Mouse (Mus musculus): ENCODE measurements around the gene Syt16. TPM values are rescaled to one million over a fixed set of nuclear protein-coding genes. Genes with fewer than 3 reads are reported as not detected.

Syt16 gene
- total RNA-seq, 1 experiment, result 0.22 TPM

DNA sequence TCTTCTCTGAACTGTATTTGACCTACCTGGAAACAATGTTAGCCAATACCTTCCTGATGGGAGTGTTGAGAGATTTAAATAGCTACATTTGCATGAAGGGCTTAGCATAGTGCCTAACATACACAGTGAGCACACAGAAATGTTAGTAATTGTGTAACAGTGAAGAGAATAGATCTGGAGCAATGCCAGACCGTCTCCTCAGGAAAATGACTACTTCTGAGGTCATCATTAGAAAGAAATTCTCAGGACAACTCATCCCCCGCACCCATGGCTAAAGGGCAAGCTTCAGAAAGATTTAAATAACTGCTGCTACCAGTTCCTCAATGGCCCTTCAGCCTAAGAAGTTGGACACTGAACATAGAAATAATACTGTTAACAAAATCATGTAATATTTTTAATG, 241.3 kb downstream of the Syt16 start:
- in situ Hi-C loops (cut with MboI; ENCODE audit: low sequenced_read_pairs in 2 of 2, unreplicated experiment in 2 of 2), result no loop called here

DNA sequence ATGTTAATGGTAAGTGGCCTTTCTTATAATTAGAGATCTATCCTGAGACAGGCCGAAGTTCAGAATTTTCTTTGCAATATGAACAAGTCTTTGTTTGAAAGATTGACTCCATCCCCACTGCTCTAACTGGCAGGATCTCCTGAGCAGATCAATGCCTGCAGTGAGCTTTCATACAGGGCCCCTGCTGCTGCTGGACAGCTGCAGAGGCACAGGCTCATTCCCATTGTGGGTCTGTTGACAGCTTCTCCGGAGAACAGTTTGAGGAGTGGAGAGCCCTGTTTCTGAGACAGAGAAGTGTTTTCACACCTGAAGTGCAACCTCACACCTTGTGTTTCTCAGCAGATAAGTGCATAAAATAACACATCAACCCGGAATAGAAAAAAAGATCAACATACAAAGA, 267.4 kb downstream of the Syt16 start:
- Histone ChIP-seq H3K9me3 (ENCODE audit: control insufficient read depth, insufficient read depth, low read depth, low read length) (no peaks in the 10 kb centered on the region), H3K9ac (ENCODE audit: insufficient read depth, low read depth, low read length, poor library complexity, severe bottlenecking) (no peak overlapping the region), H3K4me1 (ENCODE audit: control insufficient read depth in 2 of 2, insufficient read depth in 2 of 2, low read length in 2 of 2, poor library complexity in 1 of 2) (no peaks in the 10 kb centered on the region), H3K4me3 (ENCODE audit: insufficient read depth in 1 of 2, low read depth in 1 of 2, low read length in 2 of 2, poor library complexity in 1 of 2, severe bottlenecking in 1 of 2) (no peak overlapping the region), H3K27ac (ENCODE audit: insufficient read depth, low read depth, low read length, poor library complexity, severe bottlenecking) (no peak overlapping the region), H3K36me3 (ENCODE audit: control insufficient read depth, insufficient read depth, low read length, poor library complexity, severe bottlenecking) (no peaks in the 10 kb centered on the region)
- DNase-seq (ENCODE audit: low read depth, low spot score), result no peak
- in situ Hi-C loops (cut with MboI; ENCODE audit: low sequenced_read_pairs in 2 of 2, unreplicated experiment in 2 of 2), result no loop called here
- TF ChIP-seq MAFK (IDR thresholded peaks at IDR 0.05; ENCODE audit: insufficient read depth, low read depth, low read length) (no peak), CHD2 (IDR thresholded peaks at IDR 0.05; ENCODE audit: low read depth, low read length) (no peak), ZC3H11A (IDR thresholded peaks at IDR 0.05; ENCODE audit: borderline replicate concordance, low read depth, low read length) (no peak), HCFC1 (IDR thresholded peaks at IDR 0.05; ENCODE audit: borderline replicate concordance, insufficient read depth, low read length) (no peak), ZNF384 (IDR thresholded peaks at IDR 0.05; ENCODE audit: low read depth, low read length) (no peak)

More for the DNA sequence above, 241.3 kb downstream of the Syt16 start:
- Histone ChIP-seq H3K9ac (ENCODE audit: insufficient read depth, low read depth, low read length, poor library complexity, severe bottlenecking) (no peak overlapping the region), H3K27ac (ENCODE audit: insufficient read depth, low read depth, low read length, poor library complexity, severe bottlenecking) (no peak overlapping the region), H3K36me3 (ENCODE audit: control insufficient read depth, insufficient read depth, low read length, poor library complexity, severe bottlenecking) (no peaks in the 10 kb centered on the region), H3K4me1 (ENCODE audit: control insufficient read depth in 2 of 2, insufficient read depth in 2 of 2, low read length in 2 of 2, poor library complexity in 1 of 2) (no peaks in the 10 kb centered on the region), H3K9me3 (ENCODE audit: control insufficient read depth, insufficient read depth, low read depth, low read length) (no peaks in the 10 kb centered on the region), H3K4me3 (ENCODE audit: insufficient read depth in 1 of 2, low read depth in 1 of 2, low read length in 2 of 2, poor library complexity in 1 of 2, severe bottlenecking in 1 of 2) (no peak overlapping the region)
- no peak for DNase-seq (ENCODE audit: low read depth, low spot score)
- TF ChIP-seq MAFK (IDR thresholded peaks at IDR 0.05; ENCODE audit: insufficient read depth, low read depth, low read length), result no peak

- TF ChIP-seq ZNF384 (IDR thresholded peaks at IDR 0.05; ENCODE audit: low read depth, low read length), result no peak
- TF ChIP-seq ZC3H11A (IDR thresholded peaks at IDR 0.05; ENCODE audit: borderline replicate concordance, low read depth, low read length), result no peak
- Histone ChIP-seq H3K27ac (ENCODE audit: insufficient read depth, low read depth, low read length, poor library complexity, severe bottlenecking) (no peak overlapping the region), H3K9me3 (ENCODE audit: control insufficient read depth, insufficient read depth, low read depth, low read length) (no peaks in the 10 kb centered on the region), H3K36me3 (ENCODE audit: control insufficient read depth, insufficient read depth, low read length, poor library complexity, severe bottlenecking) (no peaks in the 10 kb centered on the region), H3K4me3 (ENCODE audit: insufficient read depth in 1 of 2, low read depth in 1 of 2, low read length in 2 of 2, poor library complexity in 1 of 2, severe bottlenecking in 1 of 2) (no peak overlapping the region), H3K9ac (ENCODE audit: insufficient read depth, low read depth, low read length, poor library complexity, severe bottlenecking) (no peak overlapping the region), H3K4me1 (ENCODE audit: control insufficient read depth in 2 of 2, insufficient read depth in 2 of 2, low read length in 2 of 2, poor library complexity in 1 of 2) (no peaks in the 10 kb centered on the region)
- in situ Hi-C loops (cut with MboI; ENCODE audit: low sequenced_read_pairs in 2 of 2, unreplicated experiment in 2 of 2), result no loop called here
- DNase-seq (ENCODE audit: low read depth, low spot score), result no peak
Measured at GRCm38 (mm10) chr12:74267049-74267448, 269.6 kb downstream of the Syt16 start.

GRCm38 (mm10) chr12:74268644-74269285, 271.3 kb downstream of the Syt16 start:
- no peaks in the 10 kb centered on the region for H3K36me3 ChIP-seq (ENCODE audit: control insufficient read depth, insufficient read depth, low read length, poor library complexity, severe bottlenecking)
- no peak overlapping the region for H3K9ac ChIP-seq (ENCODE audit: insufficient read depth, low read depth, low read length, poor library complexity, severe bottlenecking)
- H3K9me3 ChIP-seq (ENCODE audit: control insufficient read depth, insufficient read depth, low read depth, low read length), result no peaks in the 10 kb centered on the region
- no peak for TF ChIP-seq ZC3H11A (IDR thresholded peaks at IDR 0.05; ENCODE audit: borderline replicate concordance, low read depth, low read length)
- no peak for TF ChIP-seq CHD2 (IDR thresholded peaks at IDR 0.05; ENCODE audit: low read depth, low read length)
- no peak for TF ChIP-seq HCFC1 (IDR thresholded peaks at IDR 0.05; ENCODE audit: borderline replicate concordance, insufficient read depth, low read length)
- TF ChIP-seq ZNF384 (IDR thresholded peaks at IDR 0.05; ENCODE audit: low read depth, low read length), result no peak
- TF ChIP-seq MAFK (IDR thresholded peaks at IDR 0.05; ENCODE audit: insufficient read depth, low read depth, low read length), result no peak
- in situ Hi-C loops (cut with MboI; ENCODE audit: low sequenced_read_pairs in 2 of 2, unreplicated experiment in 2 of 2), result no loop called here
- H3K4me3 ChIP-seq (ENCODE audit: insufficient read depth in 1 of 2, low read depth in 1 of 2, low read length in 2 of 2, poor library complexity in 1 of 2, severe bottlenecking in 1 of 2), result no peak overlapping the region
- H3K4me1 ChIP-seq (ENCODE audit: control insufficient read depth in 2 of 2, insufficient read depth in 2 of 2, low read length in 2 of 2, poor library complexity in 1 of 2), result no peaks in the 10 kb centered on the region
- no peak overlapping the region for H3K27ac ChIP-seq (ENCODE audit: insufficient read depth, low read depth, low read length, poor library complexity, severe bottlenecking)
- DNase-seq (ENCODE audit: low read depth, low spot score), result no peak

GRCm38 (mm10) chr12:74272545-74272944, 275.1 kb downstream of the Syt16 start:
- Histone ChIP-seq H3K4me1 (ENCODE audit: control insufficient read depth in 2 of 2, insufficient read depth in 2 of 2, low read length in 2 of 2, poor library complexity in 1 of 2) (no peaks in the 10 kb centered on the region), H3K27ac (ENCODE audit: insufficient read depth, low read depth, low read length, poor library complexity, severe bottlenecking) (no peak overlapping the region), H3K9me3 (ENCODE audit: control insufficient read depth, insufficient read depth, low read depth, low read length) (no peaks in the 10 kb centered on the region), H3K36me3 (ENCODE audit: control insufficient read depth, insufficient read depth, low read length, poor library complexity, severe bottlenecking) (no peaks in the 10 kb centered on the region), H3K4me3 (ENCODE audit: insufficient read depth in 1 of 2, low read depth in 1 of 2, low read length in 2 of 2, poor library complexity in 1 of 2, severe bottlenecking in 1 of 2) (peak overlapping the region in 1 of 2 experiments; percentile 19; a peak in 1 of 4 replicates), H3K9ac (ENCODE audit: insufficient read depth, low read depth, low read length, poor library complexity, severe bottlenecking) (no peak overlapping the region)
- TF ChIP-seq HCFC1 (IDR thresholded peaks at IDR 0.05; ENCODE audit: borderline replicate concordance, insufficient read depth, low read length) (no peak), ZC3H11A (IDR thresholded peaks at IDR 0.05; ENCODE audit: borderline replicate concordance, low read depth, low read length) (no peak), MAFK (IDR thresholded peaks at IDR 0.05; ENCODE audit: insufficient read depth, low read depth, low read length) (no peak), ZNF384 (IDR thresholded peaks at IDR 0.05; ENCODE audit: low read depth, low read length) (no peak), CHD2 (IDR thresholded peaks at IDR 0.05; ENCODE audit: low read depth, low read length) (no peak)
- no peak for DNase-seq (ENCODE audit: low read depth, low spot score)
- in situ Hi-C loops (cut with MboI; ENCODE audit: low sequenced_read_pairs in 2 of 2, unreplicated experiment in 2 of 2), result no loop called here
